Comparison of ENCODE assay signal across 8 mouse cellular contexts in genomic region chr11:95915006-95915710, GRCm38 (mm10). TPM values are rescaled to one million over a fixed set of nuclear protein-coding genes. Genes with fewer than 3 reads are reported as not detected.
A peak's percentile ranks its signal among the peaks of the same experiment; 100 is the strongest.
DNase-seq lines count a peak whose midpoint lies in the region; ATAC-seq lines count a peak whose summit lies in the region.

No protein-coding gene starts in this region.

- ATAC-seq in neural tube, embryonic 14.5 days (ENCODE audit: low read depth) = no peak

- peak; percentile 4 to 31 for DNase-seq in adrenal gland, adult (ENCODE audit: inconsistent age in 2 of 2, low spot score in 1 of 2)
- DNase-seq in adrenal gland, postnatal 4 days (ENCODE audit: low spot score in 2 of 2) = no peak
- DNase-seq in right cerebral cortex, postnatal 25 days = peak; percentile 4
- no peak for DNase-seq in right cerebral cortex, adult 18-20 months
- peak; percentile 16 to 38 for DNase-seq in kidney, postnatal 4 days
- DNase-seq in urinary bladder, postnatal 25 days (ENCODE audit: low spot score) = no peak
- no peak for DNase-seq in cerebellum, adult 8-10 months

- H3K4me3 ChIP-seq in neural tube, embryonic 14.5 days (ENCODE audit: low read depth, low read length) = no peak overlapping the region; the same call in 1 of the 2 replicates

- no peak overlapping the region for H3K27ac ChIP-seq in neural tube, embryonic 14.5 days (ENCODE audit: low read depth, low read length)

- H3K4me1 ChIP-seq in neural tube, embryonic 14.5 days (ENCODE audit: control insufficient read depth, insufficient read depth, low read length) = no peaks in the 10 kb centered on the region

- H3K36me3 ChIP-seq in neural tube, embryonic 14.5 days (ENCODE audit: control insufficient read depth, insufficient read depth, low read length) = no peaks in the 10 kb centered on the region

- peaks cover 28% of the 10 kb centered on the region for H3K27me3 ChIP-seq in neural tube, embryonic 14.5 days (ENCODE audit: control insufficient read depth, insufficient read depth, low read length)

- H3K4me2 ChIP-seq in neural tube, embryonic 14.5 days (ENCODE audit: low read depth, low read length) = peak overlapping the region; percentile 22; the same call in 1 of the 2 replicates

- no peak overlapping the region for H3K9ac ChIP-seq in neural tube, embryonic 14.5 days (replicated peaks; ENCODE audit: low read depth, low read length)

- under 1% methylated on average over 28 of the region's 28 CpGs for WGBS in neural tube, embryonic 14.5 days

- H3K9me3 ChIP-seq in neural tube, embryonic 14.5 days (ENCODE audit: control insufficient read depth, low read length) = no peaks in the 10 kb centered on the region

RNA-seq across cellular contexts. Expression of gene B4galnt2, which starts 0.5 kb away (rescaled TPM):
- total RNA-seq in adrenal gland, postnatal 4 days (2021) = under 1 TPM in 1 of 2 experiments, not detected in 1; 0.28 TPM
- not detected in 2 replicates for polyA plus RNA-seq in neural tube, embryonic 14.5 days (2014; fragmentation: Nextera tagmentation; extraction: Ambion mirVana)

Comparison
In these comparisons a context has a peak if more than half of its experiments do, and no peak if none do; other contexts are left out.
1. DNase-seq: peak in adrenal gland, adult (2 of 2), right cerebral cortex, postnatal 25 days (single experiment) and kidney, postnatal 4 days (2 of 2); none in adrenal gland, postnatal 4 days (0 of 2), right cerebral cortex, adult 18-20 months (single experiment), urinary bladder, postnatal 25 days (single experiment) and cerebellum, adult 8-10 months (single experiment).